Mouse (Mus musculus): ENCODE measurements at regions not wholly inside any gene's neighbourhood (a gene's known extent, or its start where the extent isn't known, plus 50 kb on each side); places are given as distances from the start of the nearest gene placed in this dataset.
"Not testable (repeated sequence)": the region's sequence is repeated elsewhere in the genome, so short reads cannot be mapped to it uniquely, and the experiment has no call there.

DNA sequence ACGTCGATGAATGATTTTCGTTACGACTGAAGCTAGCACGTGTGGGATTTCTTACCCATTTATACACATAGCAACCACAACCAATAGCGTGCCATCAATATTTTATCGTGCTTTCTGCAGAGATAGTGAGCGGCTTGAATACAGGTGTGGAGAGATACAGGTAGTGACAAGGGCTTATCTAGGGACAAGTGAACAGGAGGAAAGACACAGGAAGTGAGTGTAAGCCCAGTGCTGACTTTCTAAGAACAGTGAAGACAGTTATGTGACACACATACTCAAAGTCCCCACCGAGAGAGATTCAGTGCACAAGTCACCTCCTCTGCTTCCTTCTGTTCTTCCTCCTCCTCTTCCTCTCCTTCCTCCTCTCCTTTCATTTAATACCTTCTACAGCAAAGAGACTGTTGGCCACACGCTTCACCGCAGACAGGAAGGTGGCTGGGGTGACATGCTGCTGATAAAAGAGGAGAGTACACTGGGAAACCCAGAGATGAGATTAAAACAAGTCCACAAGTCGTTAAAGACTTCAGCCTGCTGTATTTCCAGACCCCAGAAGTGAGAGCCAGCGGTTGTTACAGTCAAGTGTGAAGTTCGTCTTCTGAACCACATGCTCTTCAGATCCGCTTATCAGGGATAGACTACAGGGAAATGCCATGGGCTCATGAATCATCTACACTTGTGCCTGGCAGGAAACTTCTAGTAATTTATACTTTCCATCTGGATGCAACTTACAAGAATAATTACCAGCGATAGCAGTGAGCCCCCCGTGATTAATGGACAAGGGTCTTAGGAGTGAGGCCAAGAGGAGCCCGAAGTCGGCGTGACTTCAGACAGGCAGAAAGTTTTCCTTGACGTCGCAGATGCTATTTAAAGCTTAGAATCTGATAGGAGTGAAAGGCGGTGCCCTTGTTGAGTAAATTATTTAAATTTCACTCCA lies 180.5 kb downstream of the Gxylt1 start:
- no peak for DNase-seq

DNA sequence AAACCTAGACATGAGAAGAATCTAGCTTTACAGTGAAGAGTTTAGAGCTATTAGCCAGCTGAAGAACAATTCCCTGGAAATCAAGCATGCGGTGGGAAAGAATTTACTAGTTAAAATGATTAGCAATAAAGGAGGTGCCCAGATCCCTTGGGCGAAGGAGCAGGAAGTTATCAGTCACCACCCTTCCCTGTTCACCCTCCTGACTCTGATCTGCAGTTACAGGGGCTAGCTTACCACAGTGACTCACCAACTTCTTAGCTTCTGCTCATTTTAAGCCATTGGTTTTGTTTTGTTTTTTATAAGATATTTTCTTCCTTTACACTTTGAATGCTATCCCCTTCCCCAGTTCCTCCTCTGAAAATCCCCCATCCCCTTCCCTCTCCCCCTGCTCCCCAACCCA lies 183.6 kb downstream of the Gxylt1 start:
- no peak for DNase-seq

DNA sequence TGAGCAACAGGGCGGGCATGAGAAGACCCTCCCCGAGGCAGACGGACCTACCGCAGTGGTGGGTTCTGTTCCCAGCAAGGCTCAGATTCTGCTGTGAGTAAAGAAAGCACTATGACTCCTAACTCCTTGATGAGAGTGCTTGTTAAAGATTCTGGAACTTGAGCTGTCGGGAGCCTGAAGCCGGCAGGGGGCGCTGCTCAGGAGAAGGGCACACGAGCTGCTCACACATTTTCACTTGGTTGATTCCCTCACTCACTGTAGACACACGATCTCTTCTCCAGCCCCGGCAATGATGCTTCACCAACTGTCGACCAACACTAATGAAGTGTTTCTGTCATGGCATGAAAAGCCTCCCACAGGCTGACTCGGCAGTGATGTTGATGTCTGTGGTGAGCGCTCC lies 185.6 kb downstream of the Gxylt1 start:
- peak; percentile 80 to 86 for DNase-seq

DNA sequence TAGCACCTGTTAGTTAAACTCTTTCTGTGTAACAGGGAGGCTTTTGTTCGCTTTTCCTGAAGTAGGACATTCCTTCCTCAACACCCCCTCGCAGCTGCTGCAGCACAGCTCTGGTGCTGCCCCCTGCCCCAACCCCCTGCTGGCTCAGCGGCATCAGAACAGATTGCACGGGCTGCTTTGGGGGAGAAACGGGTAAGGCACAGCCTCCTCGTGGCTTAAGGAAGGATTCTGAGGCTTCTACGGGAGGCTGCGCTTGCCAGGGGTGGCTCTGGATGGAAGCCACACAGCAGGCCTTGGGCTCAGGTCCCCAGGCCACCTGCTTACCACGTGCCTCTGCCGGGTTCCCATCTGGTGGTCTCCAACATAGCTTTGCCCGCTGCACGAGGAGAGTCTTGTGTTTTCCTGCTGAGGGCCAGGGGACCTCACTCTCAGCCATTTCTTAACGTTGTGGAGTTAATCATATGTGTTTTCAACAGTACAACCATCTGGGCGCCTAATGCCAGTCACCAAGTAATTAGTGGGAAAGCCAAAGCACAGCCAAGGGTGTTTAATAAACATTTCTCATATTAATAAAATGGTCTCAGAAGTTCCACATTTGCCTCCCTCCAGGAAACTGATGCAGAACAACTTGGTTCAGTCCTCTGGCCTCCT lies 189.9 kb downstream of the Gxylt1 start:
- DNase-seq = no peak

- peak; percentile 19 to 20 for DNase-seq
Observed at GRCm38 (mm10) chr15:93074070-93074469, 200.9 kb downstream of the Gxylt1 start.

- peak in 1 of 2 experiments; percentile 3 for DNase-seq
Observed at GRCm38 (mm10) chr15:93062213-93063131, 212.5 kb downstream of the Gxylt1 start.

GRCm38 (mm10) chr15:93053471-93053870 lies 221.5 kb downstream of the Gxylt1 start:
- DNase-seq = no peak

- no peak for DNase-seq
Observed at GRCm38 (mm10) chr15:93027185-93027584, 247.8 kb downstream of the Gxylt1 start.

- no peak for DNase-seq
Observed at GRCm38 (mm10) chr15:93026456-93027078, 248.4 kb downstream of the Gxylt1 start.

DNA sequence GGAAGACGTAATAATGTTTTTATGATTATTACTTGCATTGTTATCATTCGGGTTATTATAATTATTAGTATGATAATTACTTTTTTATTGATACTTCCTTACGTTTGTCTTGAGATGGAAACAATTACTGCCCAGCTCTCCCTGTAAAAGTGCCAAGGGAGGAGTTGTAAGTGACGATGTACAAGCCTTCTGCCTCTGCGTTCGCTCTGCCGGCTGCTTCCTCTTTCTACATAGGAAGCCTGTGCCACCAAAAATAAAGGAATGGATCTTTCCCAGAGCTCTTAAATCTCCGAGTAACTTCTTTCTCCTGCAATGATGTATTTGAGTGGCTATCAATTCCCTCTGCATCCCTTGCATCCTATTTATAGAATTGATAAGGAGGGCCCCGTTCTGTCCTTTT lies 249.2 kb downstream of the Gxylt1 start:
- DNase-seq = no peak

DNA sequence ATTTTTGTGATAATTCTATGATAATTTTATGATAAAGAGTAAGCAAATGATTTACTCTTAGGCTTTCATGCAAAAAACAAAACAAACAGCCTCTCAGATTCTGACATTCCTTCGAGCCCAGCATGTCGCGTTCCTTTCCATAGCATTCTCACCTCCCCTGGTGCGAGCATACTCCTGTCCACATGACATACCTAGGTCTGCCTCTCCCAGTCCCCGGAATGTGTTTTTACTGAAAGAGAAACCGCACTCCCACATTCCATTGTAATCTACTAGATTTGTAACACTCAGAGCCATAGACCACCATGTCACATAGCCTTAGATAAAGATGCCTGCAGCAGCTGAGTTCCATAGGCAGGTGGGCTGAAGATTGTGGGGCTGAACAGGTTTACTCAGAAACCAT lies 250.8 kb downstream of the Gxylt1 start:
- DNase-seq = no peak

- no peak for DNase-seq
Observed at GRCm38 (mm10) chr15:93011166-93011565, 263.8 kb downstream of the Gxylt1 start.

DNA sequence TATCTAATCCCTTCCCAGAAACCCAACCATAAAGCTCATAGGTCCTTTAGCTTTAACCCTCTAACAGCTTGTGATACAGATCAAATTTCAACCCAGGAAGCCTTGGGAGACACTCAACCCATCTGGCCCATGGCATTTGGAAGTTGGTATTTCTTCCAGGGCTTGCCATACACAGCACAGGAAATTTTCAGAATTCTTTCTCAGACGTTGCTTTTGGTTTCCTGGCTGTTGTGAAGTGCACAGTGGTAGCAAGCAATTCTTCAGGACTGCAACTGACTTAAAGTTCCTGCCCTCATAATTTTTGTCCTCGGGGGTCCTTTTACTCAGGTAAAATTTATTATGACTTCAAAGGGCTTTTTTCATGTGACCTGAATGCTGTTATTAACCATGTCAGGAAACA lies 264.4 kb downstream of the Gxylt1 start:
- no peak for DNase-seq

- DNase-seq = peak; percentile 72
Observed at GRCm38 (mm10) chr15:93005751-93006231, 269.2 kb downstream of the Gxylt1 start.

DNA sequence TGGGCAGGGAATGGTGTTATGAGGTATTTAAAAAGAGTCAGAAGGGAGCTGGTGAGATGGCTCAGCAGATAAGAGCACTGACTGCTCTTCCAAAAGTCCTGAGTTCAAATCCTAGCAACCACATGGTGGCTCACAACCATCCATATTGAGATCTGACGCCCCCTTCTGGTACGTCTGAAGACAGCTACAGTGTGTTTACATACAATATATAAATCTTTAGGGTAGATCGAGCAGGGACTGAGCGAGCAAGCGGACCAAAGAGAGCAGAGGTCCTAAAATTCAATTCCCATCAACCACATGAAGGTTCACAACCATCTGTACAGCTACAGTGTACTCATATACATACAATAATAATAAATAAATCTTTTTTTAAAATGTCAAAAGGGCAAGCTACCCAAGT lies 269.8 kb downstream of the Gxylt1 start:
- not testable (repeated sequence) for DNase-seq

DNA sequence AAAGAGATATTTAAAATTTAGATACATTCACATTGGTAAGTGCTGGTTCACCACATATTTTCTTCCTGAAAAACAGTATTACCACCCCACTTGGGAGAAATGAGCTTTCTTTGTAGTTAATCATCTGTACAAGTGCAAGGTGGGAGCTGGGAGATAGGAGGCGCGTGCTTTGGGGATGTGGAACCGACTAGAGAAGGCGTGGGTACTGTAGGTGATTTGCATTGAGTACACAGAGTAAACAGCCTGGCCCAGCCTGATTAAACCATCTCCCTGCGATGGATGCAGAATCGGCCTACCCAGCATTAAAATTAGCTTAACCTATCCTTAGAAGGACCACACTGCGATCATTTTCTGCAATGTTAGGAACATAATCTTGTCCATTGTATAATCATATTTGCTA lies 270.4 kb downstream of the Gxylt1 start:
- no peak for DNase-seq

DNA sequence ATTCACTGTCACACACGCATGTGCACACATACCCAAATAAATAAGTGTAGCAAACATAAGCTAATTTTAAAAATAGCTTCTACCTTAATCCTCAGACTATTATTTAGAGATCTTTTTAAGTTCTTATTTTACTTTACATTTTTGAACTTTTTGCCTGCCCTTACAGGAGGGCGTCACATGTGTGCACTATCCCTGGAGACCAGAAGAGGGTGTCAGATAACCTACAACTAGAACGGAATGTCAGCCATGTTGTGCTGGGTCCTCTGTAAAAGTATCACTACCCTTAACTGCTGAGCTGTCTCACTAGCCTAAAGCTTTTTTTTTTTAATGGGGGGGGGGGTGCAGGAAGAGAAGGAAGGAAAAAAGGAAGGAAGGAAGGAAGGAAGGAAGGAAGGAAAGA lies 271.7 kb downstream of the Gxylt1 start:
- DNase-seq = no peak

DNA sequence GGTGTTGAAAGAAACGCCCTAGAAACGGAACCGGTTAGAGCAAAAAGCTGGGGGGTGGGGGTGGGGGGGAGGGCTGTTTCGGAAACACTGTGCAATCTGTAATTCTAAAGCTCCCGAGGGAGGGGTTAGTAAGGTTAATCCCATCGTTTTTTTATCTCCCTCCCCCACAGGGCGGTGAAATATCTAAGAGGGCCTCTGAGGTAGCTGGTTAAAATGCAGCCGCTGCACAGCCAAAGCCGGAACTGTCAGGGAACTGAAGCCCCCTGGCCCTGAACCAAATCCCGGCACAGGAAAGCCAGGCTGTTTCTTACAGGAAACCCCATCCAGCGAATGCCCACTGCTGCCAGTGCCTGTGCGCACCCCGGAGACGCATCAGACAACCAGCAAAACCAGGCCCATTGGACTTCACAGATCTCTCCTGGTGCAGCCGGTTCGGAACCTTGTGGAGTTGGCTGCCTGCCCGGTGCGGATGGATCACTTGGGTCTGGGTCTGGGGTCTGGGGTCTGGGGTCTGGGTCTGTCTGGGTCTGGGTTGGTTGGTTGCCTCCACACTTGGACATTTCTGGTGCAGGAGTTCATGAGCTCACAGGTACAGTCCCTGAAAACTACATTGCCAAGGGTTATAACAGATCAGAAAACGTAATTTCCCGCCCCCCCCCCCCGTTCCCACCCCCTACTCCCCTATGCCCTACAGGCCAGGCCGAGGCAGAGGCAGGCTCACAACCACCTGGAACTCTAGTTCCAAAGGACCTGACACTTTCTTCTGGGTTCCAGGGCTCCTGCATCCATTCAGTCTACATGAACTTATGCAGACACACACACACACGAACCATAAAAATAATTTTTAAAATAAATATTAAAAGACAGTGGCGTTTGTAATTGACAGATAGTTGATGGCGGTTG lies 272.7 kb downstream of the Gxylt1 start:
- DNase-seq = peak; percentile 34 to 58

DNA sequence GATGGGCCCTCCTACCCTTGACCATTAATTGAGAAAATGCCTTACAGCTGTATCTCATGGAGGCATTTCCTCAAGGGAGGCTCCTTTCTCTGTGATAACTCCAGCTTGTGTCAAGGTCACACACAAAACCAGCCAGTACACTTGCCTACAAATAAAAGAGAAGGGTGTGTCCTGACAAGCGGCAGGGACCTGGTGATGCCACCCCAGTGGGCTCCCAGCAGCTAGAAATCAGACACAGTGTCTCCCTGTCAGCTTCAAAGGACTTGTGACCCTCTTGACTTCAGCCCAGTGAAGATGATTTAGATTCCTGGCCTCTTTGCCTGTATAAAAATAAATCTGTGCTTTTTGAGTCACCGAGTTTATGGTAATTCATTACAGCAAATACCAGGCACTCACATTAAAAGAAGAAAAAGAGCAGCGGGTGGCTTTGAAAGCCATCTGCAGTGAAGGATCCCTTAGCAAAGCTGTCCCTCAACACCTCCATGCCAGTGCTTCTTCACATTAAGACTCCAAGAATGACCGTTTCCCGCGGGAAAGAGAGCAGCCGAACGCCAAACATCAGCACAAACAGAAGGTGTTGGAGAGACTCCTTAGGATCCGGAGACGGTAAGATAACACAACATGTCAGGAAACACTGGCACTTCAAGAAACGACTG lies 273.5 kb downstream of the Gxylt1 start:
- DNase-seq = peak; percentile 41 to 49

DNA sequence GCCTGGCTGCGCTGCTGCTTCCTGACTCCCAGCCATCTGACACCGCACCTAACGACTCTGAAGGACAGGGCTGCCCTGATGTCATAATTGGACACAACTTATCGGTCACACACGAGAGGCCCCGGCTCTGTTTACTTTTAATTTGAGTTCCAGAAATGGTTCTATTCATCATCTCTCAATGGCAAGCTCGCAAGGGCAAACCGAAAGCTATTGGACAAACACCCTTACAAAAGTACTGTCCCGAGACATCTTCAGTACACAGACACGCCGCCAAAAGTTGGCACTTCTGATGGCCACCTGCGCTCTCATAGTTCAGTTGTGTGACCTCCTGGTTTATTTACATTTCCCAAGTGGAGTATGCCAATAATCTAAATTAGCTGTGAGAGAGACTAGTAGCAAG lies 274.9 kb downstream of the Gxylt1 start:
- peak; percentile 19 to 44 for DNase-seq
